Mouse (Mus musculus) cortical plate, adult 2 months (tissue): ENCODE data around the gene Gipc1.

ENCODE experiments used
- CTCF ChIP-seq: fragments of 200-500 bp; IDR thresholded peaks from 2 replicates; pipeline ENCODE4 v1.5.1; 2011; ENCODE audit warnings: mild to moderate bottlenecking, control low read depth, low read length; ENCODE audit not compliant: insufficient read depth; ENCODE audit errors: extremely low read depth
- POLR2A ChIP-seq: fragments of 200-500 bp; IDR thresholded peaks from 2 replicates; pipeline ENCODE4 v1.6.1; 2011; ENCODE audit warnings: mild to moderate bottlenecking, low read length, control low read depth; ENCODE audit not compliant: insufficient read depth; ENCODE audit errors: extremely low read depth

DNA sequence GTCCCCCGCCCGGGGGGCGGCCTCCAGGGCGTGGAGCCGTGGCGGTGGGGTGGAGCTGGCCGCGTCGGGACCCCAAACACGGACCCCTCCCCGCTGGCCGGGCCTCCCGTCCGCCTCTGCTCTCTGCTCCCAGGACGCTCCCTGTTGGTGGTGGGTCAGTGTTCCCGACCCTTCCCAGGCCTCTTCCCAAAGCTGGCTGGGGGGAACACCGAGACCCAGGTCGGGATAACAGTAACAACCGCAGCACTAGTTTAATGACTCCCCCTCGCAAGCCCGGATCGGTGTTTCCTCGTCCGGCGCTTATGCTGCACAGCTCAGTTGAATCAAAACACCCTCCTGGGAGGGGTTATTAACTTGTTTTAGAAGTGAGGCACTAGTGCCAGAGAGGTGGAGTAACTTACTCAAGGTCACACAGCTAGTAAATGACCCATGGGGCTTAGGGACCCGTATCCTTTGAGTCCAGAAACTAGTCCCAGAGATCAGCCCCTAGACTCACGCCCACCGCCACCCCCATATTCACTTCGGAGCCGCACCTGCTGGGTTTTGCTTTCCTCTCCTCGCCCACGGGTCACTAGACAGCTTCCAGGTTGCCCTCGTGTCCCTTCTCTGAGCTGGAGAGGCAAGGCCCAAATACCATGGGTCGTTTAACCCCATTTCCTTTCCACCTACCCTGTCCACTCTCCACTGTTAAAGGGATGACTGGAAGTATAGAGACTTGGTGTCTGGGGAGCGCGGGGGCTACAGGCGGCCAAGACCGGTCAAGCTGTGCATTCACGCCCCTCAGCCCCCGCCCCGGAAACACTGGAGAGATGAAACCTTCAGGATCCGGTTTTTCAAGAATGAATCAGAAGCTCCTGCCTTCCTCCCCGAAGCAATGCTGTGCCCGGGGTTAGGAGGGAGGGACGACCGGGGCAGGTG, 526 bp downstream of the Gipc1 start:
- no peak for TF ChIP-seq CTCF
- no peak for TF ChIP-seq POLR2A
